Mouse (Mus musculus) cerebellum, postnatal 4 days (tissue): ENCODE data around the gene Tab1.

ENCODE experiments used
- DNase-seq, 2 experiments: peaks; one replicate each; pipeline ENCODE4 v3.0.0; 2022; ENCODE audit warnings: low spot score in 2 of 2, mixed read lengths in 1 of 2

The Tab1 gene

DNA sequence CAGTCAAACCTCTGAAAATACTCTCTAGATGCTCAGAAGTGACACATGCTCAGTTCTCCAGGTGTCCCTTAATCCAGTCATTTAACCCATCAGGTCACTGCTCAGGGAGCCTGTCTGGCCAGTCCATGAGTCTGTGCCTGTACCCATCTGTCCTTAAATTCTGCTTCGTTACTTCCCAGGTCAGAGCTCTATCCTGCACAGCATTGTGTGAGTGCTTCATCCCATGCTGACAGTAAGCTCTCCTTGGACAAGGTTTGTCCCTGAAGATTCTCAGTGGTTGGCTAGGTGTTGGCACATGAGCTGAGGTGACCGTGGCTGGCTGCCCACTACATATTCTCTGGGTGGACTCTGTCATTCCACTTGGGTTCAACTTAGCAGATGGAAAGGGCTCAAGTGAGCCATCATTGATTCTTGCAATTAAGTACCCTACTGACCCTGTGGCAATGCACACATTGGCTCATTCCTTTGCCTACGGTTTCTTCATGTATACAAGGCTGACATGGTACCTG lies 73.2 kb downstream of the Tab1 start:
- DNase-seq: no peak

- no peak for DNase-seq
Observed at GRCm38 (mm10) chr15:80208446-80208845, 75.5 kb downstream of the Tab1 start.
